Mouse (Mus musculus): Measurements from ENCODE around the gene Rps2.

GRCm38 (mm10) chr17:24769146-24769545, 51.2 kb downstream of the Rps2 start:
- TF ChIP-seq CTCF (IDR thresholded peaks at IDR 0.05; ENCODE audit: borderline replicate concordance, insufficient read depth, low read length) (no peak), POLR2A (IDR thresholded peaks at IDR 0.05; ENCODE audit: low read depth, low read length) (no peak)

Measured in embryonic fibroblast, embryonic 13.5 days (primary cell).